Mouse (Mus musculus) c-Kit-negative CD71-positive TER-119-positive erythroid progenitor cells, embryonic 14.5 days (primary cell): ENCODE data around the gene Fbxl17.
A peak's percentile ranks its signal among the peaks of the same experiment; 100 is the strongest.

Experiments
- DNase-seq: peaks from one replicate; pipeline ENCODE4 v3.0.0-alpha.2; 2013; ENCODE audit warnings: low read depth, low spot score

The Fbxl17 gene

GRCm38 (mm10) chr17:63223675-63224074, 276.1 kb downstream of the Fbxl17 start:
- no peak for DNase-seq

- no peak for DNase-seq
These were observed 278.2 kb downstream of the Fbxl17 start for GRCm38 (mm10) chr17:63221632-63222031.

- DNase-seq, result no peak
These were observed 279.0 kb downstream of the Fbxl17 start for GRCm38 (mm10) chr17:63220821-63221220.

GRCm38 (mm10) chr17:63217016-63217415, 282.8 kb downstream of the Fbxl17 start:
- no peak for DNase-seq

GRCm38 (mm10) chr17:63212018-63212417, 287.8 kb downstream of the Fbxl17 start:
- DNase-seq, result no peak

- no peak for DNase-seq
These were observed 290.7 kb downstream of the Fbxl17 start for GRCm38 (mm10) chr17:63209151-63209550.

GRCm38 (mm10) chr17:63208346-63208745, 291.5 kb downstream of the Fbxl17 start:
- DNase-seq, result no peak

- DNase-seq, result no peak
These were observed 292.1 kb downstream of the Fbxl17 start for GRCm38 (mm10) chr17:63207714-63208113.

GRCm38 (mm10) chr17:63205316-63205715, 294.5 kb downstream of the Fbxl17 start:
- DNase-seq, result no peak

GRCm38 (mm10) chr17:63203582-63204190, 296.1 kb downstream of the Fbxl17 start:
- no peak for DNase-seq

- DNase-seq, result no peak
These were observed 301.1 kb downstream of the Fbxl17 start for GRCm38 (mm10) chr17:63198703-63199102.

GRCm38 (mm10) chr17:63195496-63195895, 304.3 kb downstream of the Fbxl17 start:
- no peak for DNase-seq

GRCm38 (mm10) chr17:63193196-63193595, 306.6 kb downstream of the Fbxl17 start:
- peak; percentile 36 for DNase-seq

- no peak for DNase-seq
These were observed 308.5 kb downstream of the Fbxl17 start for GRCm38 (mm10) chr17:63191345-63191744.

GRCm38 (mm10) chr17:63189274-63189673, 310.5 kb downstream of the Fbxl17 start:
- DNase-seq, result no peak

- no peak for DNase-seq
These were observed 314.3 kb downstream of the Fbxl17 start for GRCm38 (mm10) chr17:63185531-63185930.

- no peak for DNase-seq
These were observed 314.8 kb downstream of the Fbxl17 start for GRCm38 (mm10) chr17:63184844-63185504.

GRCm38 (mm10) chr17:63183431-63183830, 316.4 kb downstream of the Fbxl17 start:
- DNase-seq, result no peak

- DNase-seq, result no peak
These were observed 318.2 kb downstream of the Fbxl17 start for GRCm38 (mm10) chr17:63181661-63182060.

- DNase-seq, result no peak
These were observed 319.8 kb downstream of the Fbxl17 start for GRCm38 (mm10) chr17:63180042-63180441.

- no peak for DNase-seq
These were observed 321.5 kb downstream of the Fbxl17 start for GRCm38 (mm10) chr17:63178331-63178730.

- no peak for DNase-seq
These were observed 323.4 kb downstream of the Fbxl17 start for GRCm38 (mm10) chr17:63176411-63176810.

- DNase-seq, result no peak
These were observed 327.1 kb downstream of the Fbxl17 start for GRCm38 (mm10) chr17:63172697-63173096.
